Mouse (Mus musculus): Measurements from ENCODE around the gene Slc4a1.

DNA sequence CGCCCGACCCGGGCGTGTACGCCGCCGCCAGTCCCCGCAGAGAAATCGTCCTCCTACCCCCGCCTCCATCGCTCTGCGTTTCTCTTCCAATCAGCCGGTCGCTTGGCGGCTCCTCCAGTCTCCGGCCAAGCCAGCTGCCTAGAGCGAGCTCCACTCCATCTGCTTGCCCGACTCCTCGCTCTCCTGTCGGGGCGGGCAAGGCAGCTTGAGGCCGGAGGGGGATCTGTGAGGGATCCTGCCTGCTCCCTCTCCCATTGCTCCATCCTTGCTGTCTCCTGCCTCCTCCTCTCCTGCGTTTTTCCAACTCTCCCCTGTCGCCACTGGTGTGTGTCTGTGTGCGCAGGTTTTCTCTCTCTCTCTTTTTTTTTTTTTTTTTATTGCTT lies 46.6 kb downstream of the Slc4a1 start, which contains the start of gene Ubtf:
- TF ChIP-seq CTCF (IDR thresholded peaks at IDR 0.05; ENCODE audit: low read depth, low read length) (no peak), POLR2A (IDR thresholded peaks at IDR 0.05; ENCODE audit: insufficient read depth, low read length) (no peak), EP300 (IDR thresholded peaks at IDR 0.05; ENCODE audit: insufficient read depth, low read depth, low read length) (no peak)

Measured in ES-Bruce4 (cell line).